Mouse (Mus musculus) heart, embryonic 16.5 days (tissue): ENCODE data around the gene Phf23. TPM values are rescaled to one million over a fixed set of nuclear protein-coding genes. Genes with fewer than 3 reads are reported as not detected.
A peak's percentile ranks its signal among the peaks of the same experiment; 100 is the strongest.

ENCODE experiments used
- ATAC-seq: fragments of 200-750 bp; cut with Nextera tagmentation; replicated peaks from 2 replicates; pipeline ENCODE4 v1.8.0; 2017; ENCODE audit warnings: moderate number of reproducible peaks; ENCODE audit not compliant: insufficient read depth, low FRiP score; ENCODE audit errors: extremely low read depth
- H3K27ac ChIP-seq: fragments of 300-500 bp; sonication (generic); 2 replicates; pipeline ENCODE4 v1.5.1; 2014; ENCODE audit warnings: mild to moderate bottlenecking, low read length, control low read depth, moderate library complexity
- H3K27me3 ChIP-seq: fragments of 300-500 bp; sonication (generic); 2 replicates; pipeline ENCODE4 v1.6.1; 2014; ENCODE audit warnings: low read length, mixed read lengths; ENCODE audit not compliant: control insufficient read depth, insufficient read depth
- H3K36me3 ChIP-seq: fragments of 300-500 bp; sonication (generic); 2 replicates; pipeline ENCODE4 v1.6.1; 2014; ENCODE audit not compliant: control insufficient read depth, insufficient read depth
- H3K4me1 ChIP-seq: fragments of 300-500 bp; sonication (generic); 2 replicates; pipeline ENCODE4 v1.6.1; 2014; ENCODE audit warnings: low read length, mixed read lengths; ENCODE audit not compliant: control insufficient read depth, insufficient read depth
- H3K4me2 ChIP-seq: fragments of 300-500 bp; sonication (generic); 2 replicates; pipeline ENCODE4 v1.6.1; 2014; ENCODE audit warnings: low read depth, mild to moderate bottlenecking, control low read depth, low read length
- H3K4me3 ChIP-seq: fragments of 300-500 bp; sonication (generic); 2 replicates; pipeline ENCODE4 v1.5.1; 2014; ENCODE audit warnings: mild to moderate bottlenecking, control low read depth, low read length
- H3K9ac ChIP-seq: fragments of 300-500 bp; sonication (generic); 2 replicates; pipeline ENCODE4 v1.6.1; 2014; ENCODE audit warnings: low read length, control low read depth
- H3K9me3 ChIP-seq: fragments of 300-500 bp; sonication (generic); replicated peaks from 2 replicates; pipeline ENCODE4 v1.6.1; 2016; ENCODE audit warnings: low read length; ENCODE audit not compliant: control insufficient read depth
- WGBS: fragments of 180-500 bp; shearing (Covaris S2); extraction: QIAGEN DNeasy Blood & Tissue Kit; methylation state at CpG from one replicate; pipeline ENCODE4 v1.1.7; 2014; 5-methylcytosine and 5-hydroxymethylcytosine counted together
- polyA plus RNA-seq: library from polyadenylated mRNA; unstranded; fragments of >200 nt; fragmentation: Nextera tagmentation; extraction: Ambion mirVana; gene quantifications from 2 replicates; pipeline ENCODE4 v1.2.1, GENCODE M21; 2015

The Phf23 gene
- polyA plus RNA-seq, 1 experiment from 2014 or later = 42.0 TPM

GRCm38 (mm10) chr11:70023481-70024150 is 28.0 kb downstream of the Phf23 start:
- whole genome bisulfite sequencing = 7% methylated on average over 25 of the region's 29 CpGs
- H3K27ac ChIP-seq = no peak overlapping the region

GRCm38 (mm10) chr11:70024151-70024514 is 28.6 kb downstream of the Phf23 start:
- no peak overlapping the region for H3K27ac ChIP-seq
- H3K9me3 ChIP-seq = no peaks in the 10 kb centered on the region
- H3K4me3 ChIP-seq = peak overlapping the region; percentile 48
- no peaks in the 10 kb centered on the region; the same call in 1 of the 2 replicates for H3K27me3 ChIP-seq
- no peaks in the 10 kb centered on the region for H3K36me3 ChIP-seq
- ATAC-seq = no peak
- WGBS = 9% methylated on average over 6 of the region's 6 CpGs
- peak overlapping the region; percentile 63 for H3K9ac ChIP-seq
- H3K4me2 ChIP-seq = peak overlapping the region; percentile 68
- peaks cover 49% of the 10 kb centered on the region for H3K4me1 ChIP-seq

More at GRCm38 (mm10) chr11:70023481-70024150, 28.0 kb downstream of the Phf23 start:
- Histone ChIP-seq H3K9ac (peak overlapping the region; percentile 63), H3K4me3 (peak overlapping the region; percentile 48), H3K4me2 (peak overlapping the region; percentile 68), H3K4me1 (peaks cover 48% of the 10 kb centered on the region), H3K27me3 (no peaks in the 10 kb centered on the region; the same call in 1 of the 2 replicates), H3K36me3 (no peaks in the 10 kb centered on the region), H3K9me3 (no peaks in the 10 kb centered on the region)
- no peak for ATAC-seq

- H3K4me2 ChIP-seq = peak overlapping the region; percentile 62
- peak overlapping the region; percentile 51; the same call in 1 of the 2 replicates for H3K9ac ChIP-seq
- peak; percentile 60 for ATAC-seq
- H3K9me3 ChIP-seq = no peaks in the 10 kb centered on the region
- no peaks in the 10 kb centered on the region; the same call in 1 of the 2 replicates for H3K27me3 ChIP-seq
- peak overlapping the region; percentile 42 for H3K4me3 ChIP-seq
- 9% methylated on average over 17 of the region's 19 CpGs for WGBS
- peaks cover 39% of the 10 kb centered on the region for H3K4me1 ChIP-seq
- peaks cover 3% of the 10 kb centered on the region; the same call in 1 of the 2 replicates for H3K36me3 ChIP-seq
- peak overlapping the region; percentile 5 for H3K27ac ChIP-seq
These were observed 31.1 kb downstream of the Phf23 start for GRCm38 (mm10) chr11:70026689-70027088.

GRCm38 (mm10) chr11:70027397-70027796 is 31.8 kb downstream of the Phf23 start:
- ATAC-seq = no peak
- peak overlapping the region; percentile 62 for H3K4me2 ChIP-seq
- WGBS = 49% methylated on average over 9 of the region's 9 CpGs
- peaks cover 38% of the 10 kb centered on the region for H3K4me1 ChIP-seq
- peak overlapping the region; percentile 5; the same call in 1 of the 2 replicates for H3K27ac ChIP-seq
- no peaks in the 10 kb centered on the region for H3K9me3 ChIP-seq
- H3K27me3 ChIP-seq = no peaks in the 10 kb centered on the region; the same call in 1 of the 2 replicates
- H3K4me3 ChIP-seq = peak overlapping the region; percentile 42; the same call in 1 of the 2 replicates
- peaks cover 3% of the 10 kb centered on the region; the same call in 1 of the 2 replicates for H3K36me3 ChIP-seq
- H3K9ac ChIP-seq = peak overlapping the region; percentile 34

GRCm38 (mm10) chr11:70028401-70029129 is 33.0 kb downstream of the Phf23 start:
- ATAC-seq = no peak; the same call in 1 of the 2 replicates
- peaks cover 33% of the 10 kb centered on the region for H3K4me1 ChIP-seq
- H3K27ac ChIP-seq = peak overlapping the region; percentile 69
- H3K9me3 ChIP-seq = no peaks in the 10 kb centered on the region
- H3K27me3 ChIP-seq = no peaks in the 10 kb centered on the region; the same call in 1 of the 2 replicates
- peaks cover 3% of the 10 kb centered on the region; the same call in 1 of the 2 replicates for H3K36me3 ChIP-seq
- peak overlapping the region; percentile 62 for H3K4me2 ChIP-seq
- 24% methylated on average over 12 of the region's 12 CpGs for WGBS
- no peak overlapping the region for H3K9ac ChIP-seq
- H3K4me3 ChIP-seq = peak overlapping the region; percentile 29

GRCm38 (mm10) chr11:70029130-70029801 is 33.7 kb downstream of the Phf23 start:
- H3K36me3 ChIP-seq = peaks cover 3% of the 10 kb centered on the region; the same call in 1 of the 2 replicates
- ATAC-seq = peak; percentile 67
- 4% methylated on average over 20 of the region's 20 CpGs for WGBS
- no peaks in the 10 kb centered on the region; the same call in 1 of the 2 replicates for H3K27me3 ChIP-seq
- peak overlapping the region; percentile 29 for H3K4me3 ChIP-seq
- H3K9ac ChIP-seq = peak overlapping the region; percentile 23; the same call in 1 of the 2 replicates
- H3K4me2 ChIP-seq = peak overlapping the region; percentile 62
- peaks cover 29% of the 10 kb centered on the region for H3K4me1 ChIP-seq
- peak overlapping the region; percentile 69 for H3K27ac ChIP-seq
- H3K9me3 ChIP-seq = no peaks in the 10 kb centered on the region

- Histone ChIP-seq H3K4me1 (peaks cover 27% of the 10 kb centered on the region), H3K9ac (no peak overlapping the region), H3K4me3 (no peak overlapping the region), H3K27me3 (no peaks in the 10 kb centered on the region; the same call in 1 of the 2 replicates), H3K4me2 (peak overlapping the region; percentile 62), H3K36me3 (peaks cover 3% of the 10 kb centered on the region; the same call in 1 of the 2 replicates), H3K9me3 (no peaks in the 10 kb centered on the region), H3K27ac (0 out of 2 replicates have a peak overlapping the region, but pooled peaks have one; percentile 12)
- 51% methylated on average over 11 of the region's 11 CpGs for WGBS
- ATAC-seq = no peak; the same call in 1 of the 2 replicates
These were observed 34.4 kb downstream of the Phf23 start for GRCm38 (mm10) chr11:70029829-70030550.

GRCm38 (mm10) chr11:70030651-70031320 is 35.2 kb downstream of the Phf23 start:
- no peak overlapping the region for H3K4me3 ChIP-seq
- no peak for ATAC-seq
- 94% methylated on average over 28 of the region's 28 CpGs for WGBS
- H3K27me3 ChIP-seq = no peaks in the 10 kb centered on the region
- H3K9me3 ChIP-seq = no peaks in the 10 kb centered on the region
- H3K4me2 ChIP-seq = no peak overlapping the region
- peaks cover 3% of the 10 kb centered on the region; the same call in 1 of the 2 replicates for H3K36me3 ChIP-seq
- H3K9ac ChIP-seq = no peak overlapping the region
- peaks cover 27% of the 10 kb centered on the region for H3K4me1 ChIP-seq
- no peak overlapping the region for H3K27ac ChIP-seq
